Mouse (Mus musculus): ENCODE measurements around the gene Tead2. TPM values are rescaled to one million over a fixed set of nuclear protein-coding genes. Genes with fewer than 3 reads are reported as not detected.
"Not testable (repeated sequence)": the region's sequence is repeated elsewhere in the genome, so short reads cannot be mapped to it uniquely, and the experiment has no call there.

Tead2 gene
- total RNA-seq (2021) = 10 to 100 TPM; 45.1 to 67.8 TPM
- long read RNA-seq, experiment 1, transcript Tead2-203 (11 exons, 3,396 nt) = minor isoform, 5 of 28 reads
- long read RNA-seq, experiment 1, transcript Tead2-201 (12 exons, 2,140 nt) = major isoform, 11 of 28 reads
- long read RNA-seq, experiment 1, partial matches to known transcripts = 2 of 28 reads
- long read RNA-seq, experiment 1, other reads (novel, unspliced or antisense) = 10 of 28 reads
- long read RNA-seq, experiment 2, transcript Tead2-203 (11 exons, 3,396 nt) = major isoform, 11 of 36 reads
- long read RNA-seq, experiment 2, transcript Tead2-201 (12 exons, 2,140 nt) = minor isoform, 10 of 36 reads
- long read RNA-seq, experiment 2, partial matches to known transcripts = 3 of 36 reads
- long read RNA-seq, experiment 2, other reads (novel, unspliced or antisense) = 12 of 36 reads

DNA sequence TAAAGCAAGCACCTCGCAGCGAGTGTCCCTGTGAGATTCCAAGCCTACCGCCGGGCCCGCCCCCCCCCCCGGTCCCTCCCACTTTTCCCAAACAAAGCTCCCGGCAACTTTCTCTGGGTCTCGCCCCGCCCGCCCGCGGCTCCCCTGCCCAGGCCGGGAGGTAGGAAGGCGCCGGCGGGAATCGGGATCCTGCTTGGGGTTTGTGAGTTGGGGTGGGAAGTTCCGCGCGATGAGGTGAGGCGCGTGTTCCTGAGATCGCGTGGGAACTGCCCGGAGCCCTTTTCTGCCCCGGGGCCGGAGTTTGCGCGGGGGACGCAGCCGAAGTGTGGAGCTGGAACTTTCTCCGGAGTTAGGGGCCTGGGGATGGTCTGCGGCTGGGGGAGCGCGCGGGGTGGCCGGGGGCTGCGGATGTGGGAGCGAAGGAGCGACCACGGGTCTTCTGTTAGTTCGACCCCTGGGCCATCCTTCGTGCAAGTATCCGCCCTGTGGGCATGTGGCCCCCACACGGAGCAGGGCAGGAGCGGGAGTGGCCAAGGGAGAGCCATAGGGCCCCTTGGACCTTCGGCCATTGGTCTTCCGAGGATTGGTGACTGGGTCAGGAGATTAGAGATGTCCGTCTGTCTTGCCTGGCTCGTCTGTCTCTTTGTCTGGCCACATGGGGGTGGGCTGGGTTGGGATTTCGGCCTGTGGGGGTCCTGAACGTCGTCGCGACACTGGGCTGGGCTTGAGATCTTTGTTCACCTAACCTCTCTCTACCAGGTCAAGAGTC is at the start of gene Tead2:
Tead2 (plus strand) TSS at position 81 of the 769 bp plus-strand sequence.
- DNase-seq (ENCODE audit: low spot score in 2 of 2) = no peak

DNA sequence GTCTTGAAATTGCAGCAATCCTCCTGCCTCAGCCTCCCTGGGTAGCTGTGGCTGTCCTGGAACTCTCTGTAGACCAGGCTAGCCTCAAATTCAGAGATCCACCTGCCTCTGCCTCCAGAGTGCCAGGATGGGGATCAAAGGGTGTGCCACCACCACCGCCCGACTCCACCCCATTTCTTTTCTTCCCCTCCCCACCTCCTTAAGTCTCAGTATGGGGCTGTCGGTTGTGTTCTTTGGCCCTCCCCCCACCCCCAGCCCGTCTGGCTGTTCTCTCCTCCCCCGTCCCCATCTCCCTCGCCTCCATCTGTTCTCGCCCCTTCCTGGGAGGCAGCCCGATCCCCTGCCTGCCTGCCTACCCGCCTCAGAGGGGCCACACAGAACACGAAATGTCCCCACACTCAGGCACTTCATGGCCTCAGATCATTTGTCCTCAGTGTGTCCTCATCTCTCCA is 48.6 kb upstream of the Tead2 start:
- no peak for DNase-seq (ENCODE audit: low spot score in 2 of 2)

- DNase-seq (ENCODE audit: low spot score in 2 of 2) = no peak
Observed at GRCm38 (mm10) chr7:45167761-45168445, 47.6 kb upstream of the Tead2 start.

DNA sequence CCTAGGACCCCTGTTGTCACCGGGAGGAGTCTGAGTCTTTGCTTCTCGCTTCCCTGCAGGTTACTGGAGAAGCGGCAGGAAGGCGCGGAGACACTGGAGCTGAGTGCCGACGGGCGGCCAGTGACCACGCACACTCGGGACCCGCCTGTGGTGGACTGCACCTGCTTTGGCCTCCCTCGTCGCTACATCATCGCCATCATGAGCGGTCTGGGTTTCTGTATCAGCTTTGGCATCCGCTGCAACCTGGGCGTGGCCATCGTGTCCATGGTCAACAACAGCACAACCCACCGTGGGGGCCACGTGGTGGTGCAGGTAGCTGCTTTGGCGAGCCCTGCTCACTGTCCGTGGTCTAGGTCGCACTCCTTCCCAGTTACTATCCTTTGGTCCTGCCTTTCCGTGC is 46.9 kb upstream of the Tead2 start:
- no peak for DNase-seq (ENCODE audit: low spot score in 2 of 2)

- no peak for DNase-seq (ENCODE audit: low spot score in 2 of 2)
Observed at GRCm38 (mm10) chr7:45169495-45169894, 46.1 kb upstream of the Tead2 start.

GRCm38 (mm10) chr7:45172974-45173373 is 42.6 kb upstream of the Tead2 start:
- DNase-seq (ENCODE audit: low spot score in 2 of 2) = no peak

DNA sequence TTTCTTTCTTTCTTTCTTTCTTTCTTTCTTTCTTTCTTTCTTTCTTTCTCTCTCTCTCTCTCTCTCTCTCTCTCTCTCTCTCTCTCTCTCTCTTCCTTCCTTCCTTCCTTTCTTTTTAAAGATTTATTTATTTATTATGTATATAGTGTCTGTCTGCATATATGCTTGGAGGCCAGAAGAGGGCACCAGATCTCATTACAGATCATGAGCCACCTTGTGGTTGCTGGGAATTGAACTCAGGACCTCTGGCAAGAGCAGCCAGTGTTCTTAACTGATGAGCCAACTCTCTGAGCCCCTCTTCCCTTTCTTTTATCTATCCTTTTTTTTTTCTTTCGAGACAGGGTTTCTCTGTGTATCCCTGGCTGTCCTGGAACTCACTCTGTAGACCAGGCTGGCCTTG is 41.8 kb upstream of the Tead2 start:
- DNase-seq (ENCODE audit: low spot score in 2 of 2) = not testable (repeated sequence)

DNA sequence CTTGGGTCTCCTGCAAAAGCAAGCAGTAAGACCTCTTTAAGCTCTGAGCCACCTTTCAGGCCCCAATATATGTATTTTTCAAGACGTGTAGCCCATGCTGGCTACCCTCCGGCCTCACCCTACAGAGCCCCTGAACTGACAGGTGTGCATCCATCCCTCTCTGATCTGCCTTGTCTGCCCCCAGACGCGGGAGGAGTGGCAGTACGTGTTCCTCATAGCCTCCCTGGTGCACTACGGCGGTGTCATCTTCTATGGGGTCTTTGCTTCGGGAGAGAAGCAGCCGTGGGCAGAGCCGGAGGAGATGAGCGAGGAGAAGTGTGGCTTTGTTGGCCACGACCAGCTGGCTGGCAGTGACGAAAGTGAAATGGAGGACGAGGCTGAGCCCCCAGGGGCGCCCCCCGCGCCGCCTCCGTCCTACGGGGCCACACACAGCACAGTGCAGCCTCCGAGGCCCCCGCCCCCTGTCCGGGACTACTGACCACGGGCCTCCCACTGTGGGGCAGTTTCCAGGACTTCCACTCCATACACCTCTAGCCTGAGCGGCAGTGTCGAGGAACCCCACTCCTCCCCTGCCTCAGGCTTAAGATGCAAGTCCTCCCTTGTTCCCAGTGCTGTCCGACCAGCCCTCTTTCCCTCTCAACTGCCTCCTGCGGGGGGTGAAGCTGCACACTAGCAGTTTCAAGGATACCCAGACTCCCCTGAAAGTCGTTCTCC is 40.8 kb upstream of the Tead2 start:
- no peak for DNase-seq (ENCODE audit: low spot score in 2 of 2)

DNA sequence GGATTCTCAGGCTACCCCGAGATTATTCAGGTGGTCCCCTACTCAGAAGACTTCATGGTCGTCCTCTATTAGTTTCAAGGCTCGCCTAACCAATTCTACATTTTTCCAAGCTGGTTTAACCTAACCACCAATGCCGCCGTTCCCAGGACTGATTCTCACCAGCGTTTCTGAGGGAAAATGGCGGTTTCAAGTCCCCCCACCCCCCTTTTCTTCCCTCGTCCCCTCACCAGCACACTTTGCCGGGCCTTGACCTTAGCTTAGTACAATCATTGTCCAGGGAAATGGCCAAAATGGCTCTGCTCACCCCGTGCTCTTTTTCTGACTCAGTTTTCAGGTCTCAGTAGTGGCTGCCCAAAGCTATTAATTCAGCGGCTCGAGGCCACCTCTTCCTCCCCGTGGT is 40.2 kb upstream of the Tead2 start:
- DNase-seq (ENCODE audit: low spot score in 2 of 2) = no peak

GRCm38 (mm10) chr7:45175929-45176328 is 39.6 kb upstream of the Tead2 start:
- no peak for DNase-seq (ENCODE audit: low spot score in 2 of 2)

DNA sequence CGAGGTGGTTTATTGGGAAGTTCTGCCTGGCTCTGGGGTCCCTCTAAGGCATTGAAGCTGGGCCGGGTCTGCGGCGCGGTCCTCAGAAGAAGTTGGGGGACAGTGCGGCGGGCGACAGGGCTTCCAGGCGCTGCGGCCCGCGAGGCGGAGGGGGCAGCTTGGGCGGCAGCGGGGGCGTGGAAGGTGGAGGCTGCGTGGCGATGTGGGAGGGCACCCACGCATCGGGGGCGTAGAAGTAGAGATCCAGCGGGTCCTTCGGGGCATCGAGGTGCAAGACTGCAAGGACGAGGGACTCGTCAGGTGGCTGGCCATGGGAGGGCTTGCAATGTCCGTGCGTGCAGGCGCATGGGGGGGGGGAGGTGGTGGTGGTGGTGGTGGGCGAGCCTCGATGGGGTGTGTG is 39.2 kb upstream of the Tead2 start:
- DNase-seq (ENCODE audit: low spot score in 2 of 2) = no peak

- DNase-seq (ENCODE audit: low spot score in 2 of 2) = no peak
Observed at GRCm38 (mm10) chr7:45178550-45178949, 37.0 kb upstream of the Tead2 start.

DNA sequence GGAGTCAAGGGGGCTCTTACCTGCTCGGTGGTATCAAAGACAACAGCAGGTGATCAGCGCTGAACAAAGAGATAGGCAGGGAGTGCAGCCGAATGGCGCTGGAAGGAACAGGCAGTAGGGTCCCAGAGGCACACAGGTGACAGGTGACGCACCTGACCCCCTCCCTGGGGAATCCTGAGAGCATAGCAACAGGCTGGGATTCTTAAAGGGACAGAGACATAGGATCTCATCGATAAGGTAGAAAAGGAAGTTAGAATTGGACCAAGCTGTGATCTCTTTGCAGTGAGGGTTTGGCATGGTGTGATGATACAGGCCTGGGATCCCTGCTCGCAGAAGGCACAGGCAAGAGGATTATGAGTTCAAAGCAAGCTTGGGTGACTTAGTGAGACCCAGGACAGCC is 36.1 kb upstream of the Tead2 start, which contains the start of gene Gfy:
Gfy (minus strand) TSS at position 101 of the 400 bp plus-strand sequence.
- DNase-seq (ENCODE audit: low spot score in 2 of 2) = no peak

- DNase-seq (ENCODE audit: low spot score in 2 of 2) = no peak
Observed at GRCm38 (mm10) chr7:45180896-45181477, 34.6 kb upstream of the Tead2 start, which contains the start of gene Pth2. TSS of gene Pth2 (plus strand) at chr7:45180995.

GRCm38 (mm10) chr7:45181540-45181939 is 34.0 kb upstream of the Tead2 start:
- DNase-seq (ENCODE audit: low spot score in 2 of 2) = no peak

GRCm38 (mm10) chr7:45182199-45182601 is 33.4 kb upstream of the Tead2 start:
- peak; percentile 64 to 69 for DNase-seq (ENCODE audit: low spot score in 2 of 2)

GRCm38 (mm10) chr7:45182606-45183005 is 32.9 kb upstream of the Tead2 start:
- no peak for DNase-seq (ENCODE audit: low spot score in 2 of 2)

- no peak for DNase-seq (ENCODE audit: low spot score in 2 of 2)
Observed at GRCm38 (mm10) chr7:45183672-45184071, 31.9 kb upstream of the Tead2 start.

- no peak for DNase-seq (ENCODE audit: low spot score in 2 of 2)
Observed at GRCm38 (mm10) chr7:45185921-45186320, 29.6 kb upstream of the Tead2 start.

- DNase-seq (ENCODE audit: low spot score in 2 of 2) = no peak
Observed at GRCm38 (mm10) chr7:45189600-45189999, 26.0 kb upstream of the Tead2 start.

- no peak for DNase-seq (ENCODE audit: low spot score in 2 of 2)
Observed at GRCm38 (mm10) chr7:45190186-45190585, 25.4 kb upstream of the Tead2 start.
